Mouse (Mus musculus) ES-E14 (cell line): ENCODE data around the gene Itpr1.

Source experiments
- CHD2 ChIP-seq: IDR thresholded peaks from 2 replicates; pipeline ENCODE4 v1.6.1; 2014; ENCODE audit warnings: mild to moderate bottlenecking, low read depth, low read length, inconsistent platforms
- HCFC1 ChIP-seq: IDR thresholded peaks from 2 replicates; pipeline ENCODE4 v1.6.1; 2012; ENCODE audit warnings: low read length, inconsistent platforms, borderline replicate concordance; ENCODE audit not compliant: insufficient read depth

- TF ChIP-seq HCFC1 (no peak), CHD2 (no peak)
Observed at GRCm38 (mm10) chr6:108445006-108445405, 232.1 kb downstream of the Itpr1 start.
